Mouse (Mus musculus): ENCODE measurements around the gene Tomm40l. TPM values are rescaled to one million over a fixed set of nuclear protein-coding genes. Genes with fewer than 3 reads are reported as not detected.
A peak's percentile ranks its signal among the peaks of the same experiment; 100 is the strongest.

Gene Tomm40l
- polyA plus RNA-seq, 1 experiment from 2014 or later: 33.3 TPM

DNA sequence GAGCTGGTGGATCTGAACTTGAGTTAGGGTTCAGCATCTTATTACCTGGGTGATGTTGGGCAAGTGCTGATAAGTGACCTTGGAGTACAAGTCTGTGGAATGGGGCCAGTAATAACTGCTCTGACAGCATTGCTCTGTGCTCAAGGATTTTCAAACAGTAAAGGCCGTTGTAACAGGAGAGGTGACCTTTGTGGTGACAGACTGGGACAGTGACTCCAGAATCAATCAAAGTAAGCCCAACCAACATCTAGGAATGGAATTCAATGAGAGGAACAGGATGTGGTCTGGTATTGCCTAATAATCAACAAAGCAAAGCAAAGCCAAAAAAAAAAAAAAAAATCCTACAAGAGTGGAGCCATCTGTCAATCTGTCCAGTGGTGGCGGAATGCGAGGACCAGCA lies 38.0 kb upstream of the Tomm40l start:
- Histone ChIP-seq H3K4me3 (no peak overlapping the region), H3K36me3 (replicated peaks) (peaks cover 40% of the 10 kb centered on the region), H3K9me3 (no peaks in the 10 kb centered on the region), H3K4me1 (peaks cover 18% of the 10 kb centered on the region), H3K27ac (replicated peaks) (no peak overlapping the region), H3K27me3 (replicated peaks; ENCODE audit: low read depth, poor library complexity, severe bottlenecking) (no peaks in the 10 kb centered on the region)
- no peak for DNase-seq (ENCODE audit: low spot score)
- 84% methylated on average over 3 of the region's 3 CpGs for WGBS

DNA sequence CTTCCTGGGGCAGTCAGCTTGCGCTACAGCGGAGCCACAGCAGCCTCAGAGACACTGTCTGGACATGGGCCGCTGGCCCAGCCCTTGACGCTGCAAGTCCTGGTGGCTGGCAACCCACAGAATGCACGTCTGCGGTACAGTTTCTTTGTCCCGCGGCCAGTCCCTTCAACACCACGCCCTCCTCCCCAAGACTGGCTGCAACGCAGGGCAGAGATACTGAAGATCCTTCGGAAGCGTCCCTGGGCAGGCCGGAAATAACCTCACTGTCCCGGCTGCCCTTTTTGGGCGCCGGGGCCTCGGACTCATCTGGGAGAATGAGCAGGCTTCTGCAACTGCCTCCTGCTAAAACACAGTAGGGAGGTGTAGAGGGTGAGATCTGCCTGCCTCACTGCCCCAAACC lies 36.6 kb upstream of the Tomm40l start:
- Histone ChIP-seq H3K4me3 (no peak overlapping the region), H3K9me3 (no peaks in the 10 kb centered on the region), H3K27me3 (replicated peaks; ENCODE audit: low read depth, poor library complexity, severe bottlenecking) (no peaks in the 10 kb centered on the region), H3K4me1 (peaks cover 18% of the 10 kb centered on the region), H3K27ac (replicated peaks) (no peak overlapping the region), H3K36me3 (replicated peaks) (peaks cover 54% of the 10 kb centered on the region)
- DNase-seq (ENCODE audit: low spot score): no peak
- WGBS: 82% methylated on average over 17 of the region's 17 CpGs

DNA sequence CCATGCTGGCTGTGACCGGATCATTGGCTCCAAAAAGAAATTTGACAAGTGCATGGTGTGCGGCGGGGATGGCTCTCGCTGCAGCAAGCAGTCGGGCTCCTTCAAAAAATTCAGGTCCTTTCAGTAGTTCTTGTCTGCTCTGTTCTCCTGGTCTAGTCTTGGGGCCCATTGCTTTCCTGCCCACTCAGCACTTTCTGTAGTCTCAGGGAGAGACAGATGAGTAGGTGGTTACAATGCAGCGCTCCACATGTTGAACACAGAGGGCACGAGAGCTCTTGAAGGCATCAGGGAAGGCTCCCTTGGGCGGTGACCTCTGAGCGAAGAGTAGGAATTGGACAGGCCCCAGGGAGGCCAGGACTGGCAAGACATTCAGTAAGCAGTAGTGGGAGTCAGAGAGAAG lies 35.5 kb upstream of the Tomm40l start:
- Histone ChIP-seq H3K4me3 (no peak overlapping the region), H3K9me3 (no peaks in the 10 kb centered on the region), H3K27me3 (replicated peaks; ENCODE audit: low read depth, poor library complexity, severe bottlenecking) (no peaks in the 10 kb centered on the region), H3K27ac (replicated peaks) (no peak overlapping the region), H3K4me1 (peaks cover 15% of the 10 kb centered on the region), H3K36me3 (replicated peaks) (peaks cover 64% of the 10 kb centered on the region)
- DNase-seq (ENCODE audit: low spot score): no peak
- 91% methylated on average over 9 of the region's 9 CpGs for WGBS

DNA sequence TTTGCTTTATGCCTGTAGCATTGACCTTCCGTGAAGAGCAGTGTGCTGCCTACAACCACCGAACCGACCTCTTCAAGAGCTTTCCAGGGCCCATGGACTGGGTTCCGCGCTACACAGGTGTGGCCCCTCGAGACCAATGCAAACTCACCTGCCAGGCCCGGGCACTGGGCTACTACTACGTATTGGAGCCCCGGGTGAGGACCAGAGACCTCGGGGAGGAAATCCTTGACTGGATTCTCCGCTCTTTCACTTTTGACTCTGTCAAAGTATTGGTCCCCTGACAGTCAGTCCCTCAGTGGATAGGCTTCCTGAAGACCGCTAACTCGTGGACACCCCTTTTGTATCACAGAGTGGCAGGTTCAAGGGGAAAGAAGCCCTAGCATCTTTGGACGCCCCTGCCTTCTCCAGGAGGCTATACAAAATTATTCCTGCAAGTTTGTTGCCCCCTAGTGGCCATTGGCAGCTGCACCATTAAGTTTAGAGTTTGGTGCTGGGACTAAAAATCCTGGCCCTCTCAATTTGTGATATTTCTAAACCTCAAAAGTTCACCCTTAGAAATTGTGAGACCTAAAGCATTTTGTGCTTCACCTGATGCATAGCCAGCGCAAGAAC lies 34.7 kb upstream of the Tomm40l start:
- no peak overlapping the region for H3K4me3 ChIP-seq
- H3K4me1 ChIP-seq: peaks cover 15% of the 10 kb centered on the region
- no peaks in the 10 kb centered on the region for H3K27me3 ChIP-seq (replicated peaks; ENCODE audit: low read depth, poor library complexity, severe bottlenecking)
- peaks cover 66% of the 10 kb centered on the region for H3K36me3 ChIP-seq (replicated peaks)
- DNase-seq (ENCODE audit: low spot score): peak; percentile 71
- no peak overlapping the region for H3K27ac ChIP-seq (replicated peaks)
- 67% methylated on average over 15 of the region's 15 CpGs for WGBS
- no peaks in the 10 kb centered on the region for H3K9me3 ChIP-seq

DNA sequence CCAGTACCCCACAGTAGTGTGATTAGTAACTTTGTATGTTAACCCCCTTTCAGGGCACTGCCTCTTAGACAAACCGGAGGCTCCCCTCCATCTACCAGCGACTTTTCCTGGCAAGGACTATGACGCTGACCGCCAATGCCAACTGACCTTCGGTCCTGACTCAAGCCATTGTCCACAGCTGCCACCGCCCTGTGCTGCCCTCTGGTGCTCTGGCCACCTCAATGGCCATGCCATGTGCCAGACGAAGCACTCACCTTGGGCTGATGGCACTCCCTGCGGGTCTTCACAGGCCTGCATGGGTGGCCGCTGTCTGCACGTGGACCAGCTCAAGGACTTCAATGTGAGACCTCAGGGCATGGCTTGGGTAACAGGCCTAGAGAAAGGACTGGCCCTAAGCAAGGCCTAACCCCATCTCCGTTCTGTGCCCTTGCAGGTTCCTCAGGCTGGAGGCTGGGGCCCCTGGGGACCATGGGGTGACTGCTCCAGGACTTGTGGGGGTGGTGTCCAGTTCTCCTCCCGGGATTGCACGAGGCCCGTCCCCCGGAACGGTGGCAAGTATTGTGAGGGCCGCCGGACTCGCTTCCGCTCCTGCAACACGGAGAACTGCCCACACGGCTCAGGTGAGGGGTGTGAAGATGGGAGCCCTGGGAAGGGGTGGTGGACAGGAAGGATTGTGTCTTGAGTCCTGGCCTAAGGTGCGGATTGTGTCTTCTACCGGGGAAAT lies 33.9 kb upstream of the Tomm40l start:
- peaks cover 21% of the 10 kb centered on the region for H3K4me1 ChIP-seq
- no peaks in the 10 kb centered on the region for H3K9me3 ChIP-seq
- peaks cover 66% of the 10 kb centered on the region for H3K36me3 ChIP-seq (replicated peaks)
- 91% methylated on average over 24 of the region's 24 CpGs for WGBS
- no peaks in the 10 kb centered on the region for H3K27me3 ChIP-seq (replicated peaks; ENCODE audit: low read depth, poor library complexity, severe bottlenecking)
- no peak for DNase-seq (ENCODE audit: low spot score)
- H3K4me3 ChIP-seq: no peak overlapping the region
- peak overlapping the region; percentile 54 for H3K27ac ChIP-seq (replicated peaks)

DNA sequence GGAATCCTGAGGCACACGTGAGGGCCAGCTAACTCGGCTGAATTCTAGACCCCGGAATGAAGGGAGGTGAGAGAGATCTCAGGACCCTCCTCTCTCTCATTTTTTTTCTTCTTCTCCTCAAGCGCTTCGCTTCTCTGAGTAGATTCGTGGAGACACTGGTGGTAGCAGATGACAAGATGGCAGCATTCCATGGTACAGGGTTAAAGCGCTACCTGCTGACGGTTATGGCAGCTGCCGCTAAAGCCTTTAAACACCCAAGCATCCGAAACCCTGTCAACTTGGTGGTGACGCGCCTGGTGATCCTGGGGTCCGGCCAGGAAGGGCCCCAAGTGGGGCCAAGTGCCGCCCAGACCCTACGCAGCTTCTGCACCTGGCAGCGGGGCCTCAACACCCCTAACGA lies 30.1 kb upstream of the Tomm40l start:
- H3K4me1 ChIP-seq: peaks cover 60% of the 10 kb centered on the region
- no peak for DNase-seq (ENCODE audit: low spot score)
- no peaks in the 10 kb centered on the region for H3K27me3 ChIP-seq (replicated peaks; ENCODE audit: low read depth, poor library complexity, severe bottlenecking)
- H3K36me3 ChIP-seq (replicated peaks): peaks cover 43% of the 10 kb centered on the region
- 40% methylated on average over 17 of the region's 17 CpGs for WGBS
- no peaks in the 10 kb centered on the region for H3K9me3 ChIP-seq
- H3K27ac ChIP-seq (replicated peaks): peak overlapping the region; percentile 88
- peak overlapping the region; percentile 61 for H3K4me3 ChIP-seq

DNA sequence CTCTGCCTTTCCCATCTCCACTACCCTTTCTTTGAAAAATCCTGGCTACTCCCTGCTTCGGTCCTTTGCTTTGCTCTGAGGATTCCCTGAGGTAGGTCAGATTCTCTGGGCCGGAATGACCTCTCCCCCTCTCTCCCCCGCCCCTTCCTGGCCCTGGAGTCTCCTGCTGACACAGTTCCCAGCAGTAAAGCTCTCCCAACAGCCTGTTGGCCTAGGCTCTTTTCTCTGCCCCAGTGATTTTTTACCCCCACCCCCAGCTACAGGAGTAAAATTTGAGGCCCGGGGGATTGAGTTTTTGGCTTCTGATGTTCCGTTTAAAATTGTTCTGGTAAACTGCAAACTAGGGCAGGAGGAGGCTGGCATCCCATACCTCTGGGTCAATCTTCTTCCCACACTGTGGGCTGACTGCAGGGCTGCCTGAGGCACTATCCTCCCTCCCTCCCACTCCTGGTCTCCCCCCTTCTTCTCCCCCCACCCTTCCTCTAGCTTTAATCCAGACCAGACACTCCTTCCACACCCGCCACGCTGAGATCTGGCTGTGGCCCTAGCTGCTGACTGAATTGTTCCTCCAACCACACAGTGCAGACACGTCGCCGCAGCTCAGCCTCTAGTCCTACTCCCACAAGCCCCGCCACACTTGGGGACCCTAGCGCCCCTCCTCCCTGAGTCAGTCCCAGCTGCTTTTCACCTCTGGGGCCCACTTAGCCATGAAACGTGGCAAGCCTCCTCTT lies 29.4 kb upstream of the Tomm40l start:
- H3K9me3 ChIP-seq: no peaks in the 10 kb centered on the region
- H3K27me3 ChIP-seq (replicated peaks; ENCODE audit: low read depth, poor library complexity, severe bottlenecking): no peaks in the 10 kb centered on the region
- peak overlapping the region; percentile 88 for H3K27ac ChIP-seq (replicated peaks)
- peaks cover 61% of the 10 kb centered on the region for H3K4me1 ChIP-seq
- WGBS: 4% methylated on average over 13 of the region's 13 CpGs
- H3K36me3 ChIP-seq (replicated peaks): peaks cover 40% of the 10 kb centered on the region
- peak; percentile 69 for DNase-seq (ENCODE audit: low spot score)
- peak overlapping the region; percentile 61 for H3K4me3 ChIP-seq

DNA sequence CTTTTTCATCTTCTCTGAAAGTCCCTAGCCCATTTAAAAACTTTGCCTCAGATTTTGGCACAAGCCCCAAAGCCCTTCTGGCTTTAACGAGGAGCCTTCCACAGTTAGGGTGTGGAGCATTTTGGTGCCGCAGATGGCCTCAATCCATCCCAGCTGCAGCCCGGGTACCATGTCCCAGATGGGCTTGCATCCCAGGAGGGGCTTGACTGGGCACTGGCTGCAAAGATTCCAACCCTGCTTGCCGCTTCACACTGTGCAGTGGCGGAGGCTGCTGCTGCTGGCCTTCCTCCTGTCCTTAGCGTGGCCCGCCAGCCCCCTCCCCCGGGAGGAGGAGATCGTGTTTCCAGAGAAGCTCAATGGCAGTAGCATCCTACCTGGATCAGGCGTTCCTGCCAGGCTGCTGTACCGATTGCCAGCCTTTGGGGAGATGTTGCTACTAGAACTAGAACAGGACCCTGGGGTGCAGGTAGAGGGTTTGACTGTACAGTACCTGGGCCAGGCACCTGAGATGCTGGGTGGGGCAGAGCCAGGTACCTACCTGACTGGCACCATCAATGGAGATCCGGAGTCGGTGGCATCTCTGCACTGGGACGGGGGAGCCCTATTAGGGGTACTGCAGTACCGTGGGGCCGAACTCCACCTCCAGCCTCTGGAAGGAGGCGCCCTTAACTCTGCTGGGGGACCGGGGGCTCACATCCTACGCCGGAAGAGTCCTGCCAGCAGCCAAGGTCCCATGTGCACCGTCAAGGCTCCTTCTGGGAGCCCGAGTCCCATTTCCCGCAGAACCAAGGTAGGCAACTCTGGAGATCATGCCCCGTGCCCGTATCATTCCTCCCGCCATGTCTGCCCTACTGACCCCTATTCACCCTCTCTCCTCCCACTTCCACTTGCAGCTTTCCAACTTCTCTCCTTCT lies 28.6 kb upstream of the Tomm40l start, which contains the start of gene Ndufs2:
Ndufs2 (minus strand) TSS at position 709 of the 914 bp plus-strand sequence.
- H3K36me3 ChIP-seq (replicated peaks): peaks cover 32% of the 10 kb centered on the region
- 8% methylated on average over 26 of the region's 26 CpGs for WGBS
- DNase-seq (ENCODE audit: low spot score): peak; percentile 71
- H3K4me1 ChIP-seq: peaks cover 67% of the 10 kb centered on the region
- H3K27me3 ChIP-seq (replicated peaks; ENCODE audit: low read depth, poor library complexity, severe bottlenecking): no peaks in the 10 kb centered on the region
- H3K9me3 ChIP-seq: no peaks in the 10 kb centered on the region
- H3K27ac ChIP-seq (replicated peaks): peak within 1 kb of the TSS; percentile 88
- H3K4me3 ChIP-seq: peak within 1 kb of the TSS; percentile 61

DNA sequence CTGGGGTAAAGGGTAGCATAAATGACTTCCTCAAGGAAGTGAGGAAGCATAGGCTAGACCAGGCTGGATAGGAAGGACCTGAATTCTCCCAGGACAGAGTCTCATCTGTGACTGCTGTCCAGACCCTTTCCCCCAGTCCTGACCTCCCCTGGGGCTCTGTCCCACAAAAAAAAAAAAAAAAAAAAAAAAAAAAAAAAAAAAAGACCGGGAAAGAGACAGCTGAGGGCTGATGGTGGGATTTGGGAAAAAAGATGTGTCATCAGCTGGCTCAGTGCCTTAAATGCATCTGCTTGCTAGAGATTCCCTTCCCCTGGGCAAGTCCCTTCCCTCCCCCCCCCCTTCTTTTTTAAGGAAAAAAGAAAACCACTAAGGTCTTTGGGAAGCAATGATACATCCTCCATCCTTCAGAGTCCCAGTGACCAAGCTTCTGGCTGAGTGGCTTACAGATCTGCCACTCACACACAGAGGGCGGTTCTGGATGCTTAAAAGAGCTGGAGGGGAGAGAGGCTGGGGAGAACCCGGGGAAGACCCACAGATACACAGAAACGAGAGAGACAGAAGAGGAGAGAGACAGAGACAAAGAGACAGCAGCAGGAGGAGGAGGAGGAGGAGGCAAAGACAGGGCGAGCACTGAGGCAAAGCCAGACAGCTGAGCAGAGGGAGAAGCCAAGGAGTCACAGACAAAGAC lies 27.7 kb upstream of the Tomm40l start, which contains the start of gene Adamts4:
Adamts4 (plus strand) TSS at position 509 of the 688 bp plus-strand sequence.
- peak within 1 kb of the TSS; percentile 92 for H3K27ac ChIP-seq (replicated peaks)
- DNase-seq (ENCODE audit: low spot score): peak; percentile 74
- H3K4me3 ChIP-seq: peak within 1 kb of the TSS; percentile 61
- H3K4me1 ChIP-seq: peaks cover 73% of the 10 kb centered on the region
- peaks cover 31% of the 10 kb centered on the region for H3K36me3 ChIP-seq (replicated peaks)
- H3K9me3 ChIP-seq: no peaks in the 10 kb centered on the region
- H3K27me3 ChIP-seq (replicated peaks; ENCODE audit: low read depth, poor library complexity, severe bottlenecking): no peaks in the 10 kb centered on the region
- 15% methylated on average over 5 of the region's 5 CpGs for WGBS

DNA sequence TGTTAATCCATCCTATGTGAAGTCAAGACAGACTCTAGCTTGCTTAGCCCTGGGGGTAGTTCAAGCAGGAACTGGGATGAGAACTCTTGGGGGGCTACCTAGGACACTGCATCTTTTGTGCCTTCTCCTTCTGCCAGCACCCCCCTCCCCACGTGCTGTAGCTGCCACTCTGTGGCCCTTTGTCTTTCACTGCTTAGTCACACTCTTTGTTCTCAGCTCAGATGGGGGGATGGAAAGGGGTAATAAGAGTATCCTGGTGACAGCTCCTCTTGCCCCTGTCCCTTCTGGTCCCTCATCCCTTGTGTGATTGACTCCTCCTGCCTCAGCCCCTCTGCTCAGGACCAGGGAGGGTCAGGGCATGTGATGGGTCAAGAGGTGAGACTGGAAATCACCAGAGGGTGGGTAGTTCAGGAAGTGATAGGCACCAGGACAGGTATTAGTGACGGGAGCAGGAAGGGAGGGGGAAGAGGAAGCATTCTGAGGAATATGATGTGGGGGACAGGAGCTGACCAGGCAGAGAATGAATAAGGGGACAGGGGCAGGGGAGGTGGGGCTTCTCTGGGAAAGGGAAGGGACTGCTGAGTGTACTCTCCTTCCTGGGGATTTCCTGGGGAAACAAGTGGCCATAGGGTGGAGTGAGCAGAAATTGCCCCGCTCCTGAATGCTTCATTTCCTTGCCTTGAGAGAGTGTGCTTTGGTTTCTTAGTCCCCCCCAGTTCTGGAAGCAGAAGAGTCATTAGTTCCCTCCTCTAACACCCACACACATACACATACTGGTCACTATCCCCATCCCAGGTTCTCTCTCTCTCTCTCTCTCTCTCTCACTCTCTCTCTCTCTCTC lies 26.3 kb upstream of the Tomm40l start:
- Histone ChIP-seq H3K4me1 (peaks cover 73% of the 10 kb centered on the region), H3K27me3 (replicated peaks; ENCODE audit: low read depth, poor library complexity, severe bottlenecking) (no peaks in the 10 kb centered on the region), H3K9me3 (no peaks in the 10 kb centered on the region), H3K27ac (replicated peaks) (peak overlapping the region; percentile 92), H3K4me3 (peak overlapping the region; percentile 84; the same call in 1 of the 2 replicates), H3K36me3 (replicated peaks) (peaks cover 28% of the 10 kb centered on the region)
- 22% methylated on average over 3 of the region's 3 CpGs for WGBS
- DNase-seq (ENCODE audit: low spot score): peak; percentile 29

DNA sequence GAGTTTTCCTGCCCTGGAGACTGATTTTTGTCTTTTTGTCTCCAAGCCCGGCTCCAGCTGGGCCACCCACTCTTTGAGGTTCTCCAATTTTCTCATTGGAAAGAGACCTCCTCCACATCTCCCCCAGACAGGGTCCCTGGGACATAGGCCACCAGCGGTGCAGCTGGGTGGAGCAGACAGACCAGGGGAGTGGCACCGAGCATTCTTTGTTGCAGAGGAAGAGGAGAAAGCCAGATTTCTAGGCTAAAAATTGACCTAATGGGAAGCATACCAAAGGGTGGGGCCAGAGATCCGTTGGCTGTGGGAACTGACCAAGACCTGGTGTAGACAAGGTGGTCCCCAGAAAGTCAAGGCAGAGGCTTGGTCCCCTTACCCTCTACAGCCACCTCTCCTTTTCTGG lies 25.6 kb upstream of the Tomm40l start:
- 21% methylated on average over 4 of the region's 4 CpGs for WGBS
- peaks cover 29% of the 10 kb centered on the region for H3K36me3 ChIP-seq (replicated peaks)
- no peaks in the 10 kb centered on the region for H3K9me3 ChIP-seq
- no peaks in the 10 kb centered on the region for H3K27me3 ChIP-seq (replicated peaks; ENCODE audit: low read depth, poor library complexity, severe bottlenecking)
- peak; percentile 21 for DNase-seq (ENCODE audit: low spot score)
- peak overlapping the region; percentile 92 for H3K27ac ChIP-seq (replicated peaks)
- peak overlapping the region; percentile 84 for H3K4me3 ChIP-seq
- H3K4me1 ChIP-seq: peaks cover 69% of the 10 kb centered on the region

Measured in embryonic facial prominence, embryonic 10.5 days (tissue).